Mouse (Mus musculus) bone marrow macrophage, adult 2 months (primary cell): ENCODE data around the gene Tmem116. TPM values are rescaled to one million over a fixed set of nuclear protein-coding genes. Genes with fewer than 3 reads are reported as not detected.
A peak's percentile ranks its signal among the peaks of the same experiment; 100 is the strongest.
"Not testable (repeated sequence)": the region's sequence is repeated elsewhere in the genome, so short reads cannot be mapped to it uniquely, and the experiment has no call there.

Experiments used
- H3K27ac ChIP-seq: 2 replicates; pipeline ENCODE4 v1.5.1; 2012; ENCODE audit warnings: low read depth, low read length; ENCODE audit not compliant: insufficient read depth
- H3K4me1 ChIP-seq: 2 replicates; pipeline ENCODE4 v1.6.1; 2012; ENCODE audit warnings: low read length; ENCODE audit not compliant: control insufficient read depth, insufficient read depth
- H3K4me3 ChIP-seq: 2 replicates; pipeline ENCODE4 v1.5.1; 2012; ENCODE audit warnings: mild to moderate bottlenecking, low read length, moderate library complexity; ENCODE audit not compliant: insufficient read depth
- CTCF ChIP-seq: IDR thresholded peaks from 2 replicates; pipeline ENCODE4 v1.5.1; 2012; ENCODE audit warnings: low read depth, mild to moderate bottlenecking, low read length, moderate library complexity
- POLR2A ChIP-seq: IDR thresholded peaks from 2 replicates; pipeline ENCODE4 v1.6.1; 2012; ENCODE audit warnings: mild to moderate bottlenecking, low read depth, low read length, borderline replicate concordance
- polyA plus RNA-seq: library from polyadenylated mRNA; stranded (reverse); fragments of >200 nt; gene quantifications from 2 replicates; pipeline ENCODE4 v1.2.4, GENCODE M21; 2012; ENCODE audit not compliant: missing spikeins, insufficient read depth, insufficient read length

Gene Tmem116
- polyA plus RNA-seq, 1 experiment: 2.3 TPM

DNA sequence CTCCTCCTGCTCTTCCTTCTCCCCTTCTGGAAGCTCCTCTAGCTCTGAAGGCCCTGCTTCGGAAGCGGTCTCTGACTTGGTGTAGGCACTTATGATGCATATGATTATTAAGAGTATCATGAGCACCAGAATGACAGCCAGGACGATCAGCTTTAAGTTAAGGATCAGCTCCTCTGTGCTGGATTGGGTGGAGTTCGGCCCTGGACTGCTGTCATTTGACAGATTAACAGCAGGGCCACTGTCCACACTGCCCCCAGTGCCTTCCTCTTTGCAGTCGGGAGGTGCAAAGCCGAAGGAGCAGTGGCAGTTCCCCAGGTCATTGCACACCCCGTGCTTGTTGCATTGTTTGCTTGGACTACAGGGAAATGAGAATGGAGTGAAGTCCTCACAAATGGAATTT lies 49.0 kb downstream of the Tmem116 start:
- TF ChIP-seq CTCF: no peak
- TF ChIP-seq POLR2A: no peak
- 0 out of 2 replicates have a peak overlapping the region, but pooled peaks have one; percentile 41 for H3K4me3 ChIP-seq
- peak overlapping the region; percentile 5; the same call in 1 of the 2 replicates for H3K27ac ChIP-seq
- H3K4me1 ChIP-seq: peaks cover 13% of the 10 kb centered on the region

DNA sequence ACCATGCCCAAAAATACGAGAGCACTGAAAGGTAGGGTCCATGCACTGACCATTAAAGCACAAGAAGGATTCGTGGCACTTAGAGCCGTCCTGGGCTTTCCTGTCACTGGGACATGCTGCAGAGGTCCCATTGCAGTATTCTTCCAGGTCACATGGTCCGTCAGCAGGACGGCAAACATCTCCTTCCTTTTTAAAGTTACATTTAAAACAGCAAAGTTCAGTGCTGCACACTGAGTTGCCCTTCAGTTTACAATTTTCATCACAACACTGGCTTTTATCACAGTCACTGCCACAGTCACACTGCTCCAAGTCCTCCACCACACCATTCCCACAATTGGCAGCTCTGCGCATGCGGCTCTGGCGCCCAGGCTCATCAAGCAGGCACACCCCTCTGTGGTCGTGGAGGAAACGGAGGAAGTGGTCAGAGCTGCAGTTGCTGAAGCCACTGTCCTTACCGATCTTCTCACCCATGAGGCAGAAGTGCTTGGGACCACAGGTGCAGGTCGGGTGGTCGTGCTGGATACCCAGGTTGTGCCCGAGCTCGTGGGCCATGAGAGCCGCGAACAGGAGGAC lies 49.8 kb downstream of the Tmem116 start:
- peaks cover 13% of the 10 kb centered on the region for H3K4me1 ChIP-seq
- not testable (repeated sequence) for H3K27ac ChIP-seq
- H3K4me3 ChIP-seq: peak overlapping the region; percentile 41

DNA sequence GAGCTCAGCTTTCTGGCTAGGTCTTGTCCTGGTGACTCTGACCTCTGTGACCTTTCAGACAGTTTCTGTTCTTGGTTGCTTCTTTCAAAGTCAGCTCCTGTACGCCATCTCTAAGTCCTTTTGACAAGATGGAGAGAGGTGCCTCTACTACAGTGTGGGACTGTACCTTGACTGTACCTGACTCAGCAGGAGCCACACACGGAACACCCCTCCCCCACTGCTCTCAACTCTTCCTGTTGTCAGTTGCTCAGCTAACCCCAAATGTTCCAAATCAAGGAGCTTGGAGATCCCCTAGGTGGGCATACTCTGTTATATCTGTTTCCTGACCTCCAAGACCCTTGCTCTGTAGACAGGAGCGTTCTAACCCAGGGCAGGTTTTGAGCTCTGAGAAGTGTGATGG lies 51.5 kb downstream of the Tmem116 start, which contains the start of gene Adam1b:
TSS of gene Adam1b (minus strand) at position 205 of the 400 bp plus-strand sequence.
- Histone ChIP-seq H3K27ac (no peak within 1 kb of the TSS), H3K4me3 (no peak within 1 kb of the TSS), H3K4me1 (peaks cover 13% of the 10 kb centered on the region)
- TF ChIP-seq CTCF (no peak), POLR2A (no peak)

GRCm38 (mm10) chr5:121506846-121507245 lies 55.2 kb downstream of the Tmem116 start:
- Histone ChIP-seq H3K4me1 (no peaks in the 10 kb centered on the region), H3K4me3 (no peak overlapping the region), H3K27ac (no peak overlapping the region)
- TF ChIP-seq POLR2A (no peak), CTCF (no peak)

DNA sequence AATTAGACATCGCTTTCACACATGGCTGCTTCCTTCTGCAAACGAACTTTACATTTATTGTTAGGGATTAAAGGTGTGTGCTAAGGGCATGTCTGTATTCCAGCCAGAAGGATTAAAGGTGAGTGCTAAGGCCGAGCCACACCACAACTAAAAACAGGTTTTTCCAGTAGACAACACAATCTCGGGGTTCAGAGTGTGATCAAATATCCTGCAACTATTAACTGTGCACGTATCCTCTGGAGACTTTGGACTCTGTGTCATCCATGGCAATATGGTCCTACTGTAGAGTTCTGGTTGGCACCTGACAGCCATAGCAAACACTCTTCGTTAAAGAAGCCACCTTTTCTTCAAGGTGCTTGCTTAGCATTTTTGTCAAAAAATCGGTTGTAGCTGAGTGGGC lies 58.3 kb downstream of the Tmem116 start:
- Histone ChIP-seq H3K27ac (no peak overlapping the region), H3K4me1 (no peaks in the 10 kb centered on the region), H3K4me3 (no peak overlapping the region)
- no peak for TF ChIP-seq CTCF
- TF ChIP-seq POLR2A: no peak

DNA sequence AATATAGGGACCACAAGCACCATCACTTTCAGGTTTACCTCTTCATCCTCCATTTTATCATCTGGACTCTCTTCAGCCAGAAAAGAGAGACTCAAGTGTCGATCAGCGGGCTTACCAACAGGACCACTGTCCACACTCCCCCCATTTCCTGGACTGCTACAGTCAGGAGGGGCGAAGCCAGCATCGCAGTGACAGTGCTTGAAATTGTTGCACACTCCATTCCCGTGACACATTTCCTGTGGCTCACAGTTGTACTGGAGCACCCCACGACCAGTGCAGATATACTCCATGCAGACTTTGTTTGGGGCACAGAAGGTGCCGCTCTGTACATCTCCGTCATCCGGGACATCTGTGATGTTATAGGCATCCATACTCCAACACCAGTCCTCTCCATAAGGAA lies 67.3 kb downstream of the Tmem116 start:
- TF ChIP-seq CTCF (no peak), POLR2A (no peak)
- Histone ChIP-seq H3K4me1 (no peaks in the 10 kb centered on the region), H3K4me3 (no peak overlapping the region), H3K27ac (no peak overlapping the region)

GRCm38 (mm10) chr5:121519758-121520157 lies 68.1 kb downstream of the Tmem116 start:
- H3K4me1 ChIP-seq, H3K27ac ChIP-seq, H3K4me3 ChIP-seq: not testable (repeated sequence)

DNA sequence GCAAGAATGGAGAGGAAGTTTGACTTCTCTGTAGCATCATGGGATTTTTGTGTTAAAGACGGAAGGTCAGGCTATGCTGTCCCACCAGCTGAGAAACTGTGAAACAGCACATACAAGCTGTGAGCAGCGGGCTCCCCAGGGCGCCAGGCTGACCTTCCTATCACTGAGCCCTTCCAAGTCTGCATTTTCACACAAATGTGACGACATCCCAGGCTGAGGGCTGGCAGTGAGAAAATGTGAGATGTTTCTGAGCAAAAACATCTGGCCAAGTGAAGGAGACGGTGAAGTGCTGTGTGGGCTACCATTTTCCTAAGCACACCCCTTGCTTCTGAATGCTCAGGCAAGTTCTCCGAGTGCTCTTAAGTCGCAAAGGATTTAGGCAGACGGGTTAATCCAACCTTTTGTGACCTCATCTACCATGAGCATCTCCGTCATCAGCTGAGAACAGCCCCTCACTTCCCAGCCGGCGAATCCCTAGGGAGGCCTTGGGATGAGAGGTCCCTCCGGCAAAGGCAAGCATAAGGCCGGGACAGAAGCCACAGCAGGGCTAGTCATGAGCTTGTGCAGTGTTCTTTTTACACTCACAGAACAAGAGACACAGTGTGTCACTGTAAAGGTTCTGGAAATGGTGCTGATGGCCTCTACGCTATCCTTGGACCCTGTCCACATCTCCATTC lies 74.2 kb downstream of the Tmem116 start:
- no peak overlapping the region for H3K4me3 ChIP-seq
- no peak overlapping the region for H3K27ac ChIP-seq
- no peaks in the 10 kb centered on the region for H3K4me1 ChIP-seq
- TF ChIP-seq POLR2A (no peak), CTCF (no peak)

DNA sequence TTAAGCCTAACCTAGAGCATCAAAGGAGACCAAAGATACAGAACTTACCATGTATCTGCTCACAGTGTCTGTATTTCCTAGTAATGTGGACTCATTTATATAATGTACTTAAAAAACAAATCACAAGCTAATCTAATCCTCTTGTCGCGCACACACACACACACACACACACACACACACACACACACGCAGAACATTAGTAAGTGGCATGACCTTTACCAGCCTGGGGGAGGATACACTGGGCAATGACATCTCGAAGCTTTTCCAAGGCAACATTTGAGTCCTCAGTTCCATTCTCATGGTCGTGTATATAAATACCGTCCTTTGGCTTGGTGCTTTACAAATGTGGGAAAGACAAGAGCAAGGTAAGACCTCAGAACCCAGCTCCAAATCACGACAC lies 74.8 kb downstream of the Tmem116 start:
- no peak overlapping the region for H3K4me3 ChIP-seq
- no peak overlapping the region for H3K27ac ChIP-seq
- TF ChIP-seq POLR2A: no peak
- TF ChIP-seq CTCF: no peak
- no peaks in the 10 kb centered on the region for H3K4me1 ChIP-seq

- no peaks in the 10 kb centered on the region for H3K4me1 ChIP-seq
- H3K4me3 ChIP-seq: no peak overlapping the region
- TF ChIP-seq CTCF (no peak), POLR2A (no peak)
- no peak overlapping the region for H3K27ac ChIP-seq
Observed at GRCm38 (mm10) chr5:121526961-121527360, 75.3 kb downstream of the Tmem116 start.

DNA sequence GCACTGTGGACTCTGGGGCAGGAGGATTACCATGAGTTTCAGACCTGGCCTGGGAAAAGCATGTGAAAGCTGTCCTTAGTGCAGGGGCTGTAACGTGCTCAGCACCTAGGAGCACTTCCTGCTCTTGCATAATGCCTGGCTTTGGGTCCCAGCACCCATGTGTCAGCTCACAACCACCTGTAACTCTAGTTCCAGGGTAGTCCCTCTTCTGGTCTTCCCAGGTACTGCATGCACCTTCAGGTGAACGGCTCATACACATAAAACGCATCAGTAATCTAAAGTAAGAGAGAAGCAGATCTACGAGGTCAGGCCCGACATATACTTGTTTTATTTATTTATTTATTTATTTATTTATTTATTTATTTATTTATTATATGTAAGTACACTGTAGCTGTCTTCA lies 82.8 kb downstream of the Tmem116 start:
- H3K4me1 ChIP-seq: peaks cover 5% of the 10 kb centered on the region; the same call in 1 of the 2 replicates
- no peak overlapping the region for H3K4me3 ChIP-seq
- TF ChIP-seq CTCF: no peak
- no peak for TF ChIP-seq POLR2A
- no peak overlapping the region for H3K27ac ChIP-seq
